Mouse (Mus musculus) neural tube, embryonic 11.5 days (tissue): ENCODE measurements around the gene Hmgn3. TPM values are rescaled to one million over a fixed set of nuclear protein-coding genes. Genes with fewer than 3 reads are reported as not detected.
"Not testable (repeated sequence)": the region's sequence is repeated elsewhere in the genome, so short reads cannot be mapped to it uniquely, and the experiment has no call there.

ENCODE experiments used
- ATAC-seq: fragments of 200-750 bp; cut with Nextera tagmentation; 2 replicates; pipeline ENCODE4 v1.8.0; 2017; ENCODE audit warnings: moderate number of reproducible peaks, mild to moderate bottlenecking, moderate TSS enrichment, moderate library complexity; ENCODE audit not compliant: insufficient read depth, low FRiP score, low TSS enrichment
- DNase-seq: peaks from one replicate; pipeline ENCODE4 v3.0.0-alpha.2; 2015; ENCODE audit warnings: low spot score
- H3K27ac ChIP-seq: fragments of 300-500 bp; sonication (generic); 2 replicates; pipeline ENCODE4 v1.5.1; 2014; ENCODE audit warnings: low read depth, mild to moderate bottlenecking, low read length
- H3K27me3 ChIP-seq: fragments of 300-500 bp; sonication (generic); 2 replicates; pipeline ENCODE4 v1.6.1; 2014; ENCODE audit warnings: mild to moderate bottlenecking, low read length, mixed read lengths; ENCODE audit not compliant: control insufficient read depth, insufficient read depth
- H3K36me3 ChIP-seq: fragments of 300-500 bp; sonication (generic); 2 replicates; pipeline ENCODE4 v1.6.1; 2014; ENCODE audit warnings: mild to moderate bottlenecking, low read length, moderate library complexity, mixed read lengths; ENCODE audit not compliant: control insufficient read depth, insufficient read depth
- H3K4me1 ChIP-seq: fragments of 300-500 bp; sonication (generic); 2 replicates; pipeline ENCODE4 v1.6.1; 2014; ENCODE audit warnings: low read length, mixed read lengths; ENCODE audit not compliant: control insufficient read depth, insufficient read depth
- H3K4me2 ChIP-seq: fragments of 300-500 bp; sonication (generic); 2 replicates; pipeline ENCODE4 v1.6.1; 2014; ENCODE audit warnings: low read depth, mild to moderate bottlenecking, moderate library complexity
- H3K4me3 ChIP-seq: fragments of 300-500 bp; sonication (generic); 2 replicates; pipeline ENCODE4 v1.5.1; 2014; ENCODE audit warnings: low read depth, low read length
- H3K9ac ChIP-seq: fragments of 300-500 bp; sonication (generic); 2 replicates; pipeline ENCODE4 v1.6.1; 2014; ENCODE audit warnings: mild to moderate bottlenecking, low read length
- H3K9me3 ChIP-seq: fragments of 300-500 bp; sonication (generic); 2 replicates; pipeline ENCODE4 v1.6.1; 2016; ENCODE audit warnings: low read length; ENCODE audit not compliant: control insufficient read depth
- WGBS: fragments of 180-500 bp; shearing (Covaris S2); extraction: QIAGEN DNeasy Blood & Tissue Kit; methylation state at CpG from one replicate; pipeline ENCODE4 v1.1.7; 2014; 5-methylcytosine and 5-hydroxymethylcytosine counted together
- polyA plus RNA-seq: library from polyadenylated mRNA; unstranded; fragments of >200 nt; fragmentation: Nextera tagmentation; extraction: Ambion mirVana; gene quantifications from 2 replicates; pipeline ENCODE4 v1.2.1, GENCODE M21; 2014

Gene Hmgn3
- 103 and 123 TPM in 2 replicates for polyA plus RNA-seq

GRCm38 (mm10) chr9:83146446-83147188 lies at the start of gene Hmgn3:
TSS of gene Hmgn3 (minus strand) at chr9:83146685.
- peak; percentile 97 for ATAC-seq
- Histone ChIP-seq H3K27ac (no peak within 1 kb of the TSS), H3K4me3 (peak within 1 kb of the TSS; percentile 62), H3K4me2 (peak within 1 kb of the TSS; percentile 95), H3K9me3 (no peaks in the 10 kb centered on the region), H3K4me1 (no peaks in the 10 kb centered on the region), H3K9ac (peak within 1 kb of the TSS; percentile 69), H3K36me3 (no peaks in the 10 kb centered on the region), H3K27me3 (no peaks in the 10 kb centered on the region)
- peak; percentile 92 for DNase-seq
- 9% methylated on average over 28 of the region's 28 CpGs for WGBS

- no peak overlapping the region for H3K9ac ChIP-seq
- no peak overlapping the region for H3K4me3 ChIP-seq
- no peaks in the 10 kb centered on the region for H3K4me1 ChIP-seq
- no peak overlapping the region for H3K27ac ChIP-seq
- DNase-seq, result no peak
- 84% methylated on average over 10 of the region's 10 CpGs for WGBS
- H3K4me2 ChIP-seq, result no peak overlapping the region
- no peak for ATAC-seq
- H3K36me3 ChIP-seq, result no peaks in the 10 kb centered on the region
- H3K27me3 ChIP-seq, result no peaks in the 10 kb centered on the region
- no peaks in the 10 kb centered on the region for H3K9me3 ChIP-seq
These were observed 49.3 kb upstream of the Hmgn3 start for GRCm38 (mm10) chr9:83195765-83196164.

GRCm38 (mm10) chr9:83195007-83195406 lies 48.5 kb upstream of the Hmgn3 start:
- no peak overlapping the region for H3K4me3 ChIP-seq
- H3K27ac ChIP-seq, result no peak overlapping the region
- H3K27me3 ChIP-seq, result no peaks in the 10 kb centered on the region
- ATAC-seq, result no peak
- H3K4me2 ChIP-seq, result no peak overlapping the region
- H3K9me3 ChIP-seq, result no peaks in the 10 kb centered on the region
- WGBS, result 44% methylated on average over 6 of the region's 6 CpGs
- no peaks in the 10 kb centered on the region for H3K36me3 ChIP-seq
- no peak overlapping the region for H3K9ac ChIP-seq
- DNase-seq, result no peak
- H3K4me1 ChIP-seq, result no peaks in the 10 kb centered on the region

GRCm38 (mm10) chr9:83187752-83188151 lies 41.3 kb upstream of the Hmgn3 start:
- Histone ChIP-seq H3K27me3 (no peaks in the 10 kb centered on the region), H3K36me3 (no peaks in the 10 kb centered on the region), H3K9me3 (no peaks in the 10 kb centered on the region), H3K9ac (no peak overlapping the region), H3K4me1 (no peaks in the 10 kb centered on the region), H3K4me3 (no peak overlapping the region), H3K4me2 (no peak overlapping the region), H3K27ac (no peak overlapping the region)
- no peak for DNase-seq
- WGBS, result 88% methylated on average over 2 of the region's 2 CpGs
- ATAC-seq, result no peak

- Histone ChIP-seq H3K27ac (no peak overlapping the region), H3K9me3 (no peaks in the 10 kb centered on the region), H3K4me3 (peak overlapping the region; percentile 62), H3K4me1 (no peaks in the 10 kb centered on the region), H3K4me2 (peak overlapping the region; percentile 95), H3K27me3 (no peaks in the 10 kb centered on the region), H3K36me3 (no peaks in the 10 kb centered on the region), H3K9ac (peak overlapping the region; percentile 69)
- ATAC-seq, result peak; percentile 86
- WGBS, result 3% methylated on average over 53 of the region's 53 CpGs
- DNase-seq, result peak; percentile 71
These were observed 667 bp downstream of the Hmgn3 start for GRCm38 (mm10) chr9:83145591-83146445.

- Histone ChIP-seq H3K27me3 (no peaks in the 10 kb centered on the region), H3K4me3 (no peak overlapping the region), H3K9me3 (no peaks in the 10 kb centered on the region), H3K27ac (no peak overlapping the region), H3K9ac (no peak overlapping the region), H3K4me1 (no peaks in the 10 kb centered on the region), H3K36me3 (no peaks in the 10 kb centered on the region), H3K4me2 (no peak overlapping the region)
- ATAC-seq (no peak), DNase-seq (no peak)
- whole genome bisulfite sequencing, result 94% methylated on average over 4 of the region's 4 CpGs
These were observed 16.7 kb downstream of the Hmgn3 start for GRCm38 (mm10) chr9:83129831-83130230.

GRCm38 (mm10) chr9:83127840-83128239 lies 18.6 kb downstream of the Hmgn3 start:
- whole genome bisulfite sequencing, result 71% methylated on average over 7 of the region's 7 CpGs
- Histone ChIP-seq H3K4me3 (no peak overlapping the region), H3K27ac (no peak overlapping the region), H3K4me2 (no peak overlapping the region), H3K36me3 (no peaks in the 10 kb centered on the region), H3K4me1 (no peaks in the 10 kb centered on the region), H3K9me3 (no peaks in the 10 kb centered on the region), H3K9ac (no peak overlapping the region), H3K27me3 (no peaks in the 10 kb centered on the region)
- DNase-seq (no peak), ATAC-seq (no peak)

- H3K4me1 ChIP-seq, H3K9ac ChIP-seq, H3K9me3 ChIP-seq, DNase-seq, H3K27ac ChIP-seq, ATAC-seq, H3K27me3 ChIP-seq, H3K36me3 ChIP-seq, H3K4me3 ChIP-seq, H3K4me2 ChIP-seq: not testable (repeated sequence)
- 88% methylated on average over 6 of the region's 6 CpGs for WGBS
These were observed 20.0 kb downstream of the Hmgn3 start for GRCm38 (mm10) chr9:83126482-83126881.
